11 mouse cellular contexts compared by ENCODE assay signal in genomic region chr7:99295104-99295503, GRCm38 (mm10). TPM values are rescaled to one million over a fixed set of nuclear protein-coding genes. Genes with fewer than 3 reads are reported as not detected.
DNase-seq lines count a peak whose midpoint lies in the region; ATAC-seq and TF ChIP-seq lines count a peak whose summit lies in the region.
"Had no signal": no experiment of that assay in that cellular context is flagged by ENCODE, and none has a peak within 500 bp of the region (broad histone marks: within the 10 kb centered on the region; RNA-seq: fewer than 3 reads in every experiment).

No protein-coding gene starts in this region.

- intact Hi-C loops in gastrocnemius, adult 2 months (cut with DNase I): no loop called here

- H3K9me3 ChIP-seq in embryonic facial prominence, embryonic 14.5 days (ENCODE audit: control insufficient read depth, low read length): no peaks in the 10 kb centered on the region
- peaks cover 5% of the 10 kb centered on the region; the same call in 1 of the 2 replicates for H3K9me3 ChIP-seq in embryonic facial prominence, embryonic 10.5 days
- H3K9me3 ChIP-seq in midbrain, embryonic 10.5 days (replicated peaks): peaks cover 6% of the 10 kb centered on the region
- peaks cover 6% of the 10 kb centered on the region; the same call in 1 of the 2 replicates for H3K9me3 ChIP-seq in midbrain, embryonic 11.5 days (ENCODE audit: control insufficient read depth, low read length)
- no peaks in the 10 kb centered on the region for H3K9me3 ChIP-seq in midbrain, embryonic 15.5 days
- H3K9me3 ChIP-seq in kidney, embryonic 14.5 days (ENCODE audit: control insufficient read depth, low read length): no peaks in the 10 kb centered on the region

- H3K4me1 ChIP-seq in embryonic facial prominence, embryonic 14.5 days (ENCODE audit: control insufficient read depth, insufficient read depth, low read length): peaks cover 9% of the 10 kb centered on the region
- peaks cover 27% of the 10 kb centered on the region for H3K4me1 ChIP-seq in embryonic facial prominence, embryonic 10.5 days
- H3K4me1 ChIP-seq in midbrain, embryonic 10.5 days: peaks cover 26% of the 10 kb centered on the region
- peaks cover 5% of the 10 kb centered on the region; the same call in 1 of the 2 replicates for H3K4me1 ChIP-seq in midbrain, embryonic 11.5 days (ENCODE audit: control insufficient read depth, insufficient read depth, low read length)
- peaks cover 13% of the 10 kb centered on the region for H3K4me1 ChIP-seq in midbrain, embryonic 15.5 days
- no peaks in the 10 kb centered on the region for H3K4me1 ChIP-seq in kidney, embryonic 14.5 days (ENCODE audit: control insufficient read depth, insufficient read depth, low read length)

- TF ChIP-seq CTCF in gastrocnemius, adult 2 months (IDR thresholded peaks at IDR 0.05): no peak

- H3K9ac ChIP-seq in embryonic facial prominence, embryonic 14.5 days (ENCODE audit: low read depth, low read length): no peak overlapping the region
- H3K9ac ChIP-seq in midbrain, embryonic 11.5 days (ENCODE audit: low read length): no peak overlapping the region
- H3K9ac ChIP-seq in midbrain, embryonic 15.5 days: no peak overlapping the region
- no peak overlapping the region for H3K9ac ChIP-seq in kidney, embryonic 14.5 days (ENCODE audit: low read depth, low read length)

- ATAC-seq in embryonic facial prominence, embryonic 14.5 days (ENCODE audit: low read depth): peak; percentile 75
- ATAC-seq in midbrain, embryonic 11.5 days (ENCODE audit: low FRiP score): no peak
- 0 out of 2 replicates have a peak, but pooled peaks have one; percentile 11 for ATAC-seq in midbrain, embryonic 15.5 days (replicated peaks)
- no peak for ATAC-seq in kidney, embryonic 14.5 days (ENCODE audit: low FRiP score, low TSS enrichment)
- no peak for ATAC-seq in CD4-positive, CD25-positive, alpha-beta regulatory T cell, adult 4 months
- ATAC-seq: intestine, embryonic 16.5 days had no signal

- no peak overlapping the region for H3K27ac ChIP-seq in embryonic facial prominence, embryonic 14.5 days (replicated peaks; ENCODE audit: low read depth, low read length)
- no peak overlapping the region for H3K27ac ChIP-seq in embryonic facial prominence, embryonic 10.5 days (replicated peaks)
- peak overlapping the region; percentile 55 for H3K27ac ChIP-seq in midbrain, embryonic 10.5 days (replicated peaks)
- no peak overlapping the region for H3K27ac ChIP-seq in midbrain, embryonic 11.5 days (ENCODE audit: low read depth, low read length)
- peak overlapping the region; percentile 74 for H3K27ac ChIP-seq in gastrocnemius, adult 2 months
- H3K27ac ChIP-seq in midbrain, embryonic 15.5 days: peak overlapping the region; percentile 13; the same call in 1 of the 2 replicates
- H3K27ac ChIP-seq in kidney, embryonic 14.5 days (ENCODE audit: low read depth, low read length): no peak overlapping the region

- H3K4me3 ChIP-seq in embryonic facial prominence, embryonic 14.5 days (ENCODE audit: low read depth, low read length): no peak overlapping the region
- no peak overlapping the region for H3K4me3 ChIP-seq in embryonic facial prominence, embryonic 10.5 days
- no peak overlapping the region for H3K4me3 ChIP-seq in midbrain, embryonic 10.5 days
- no peak overlapping the region for H3K4me3 ChIP-seq in midbrain, embryonic 11.5 days (ENCODE audit: low read depth, low read length)
- H3K4me3 ChIP-seq in gastrocnemius, adult 2 months: peak overlapping the region; percentile 45
- H3K4me3 ChIP-seq in midbrain, embryonic 15.5 days: no peak overlapping the region
- H3K4me3 ChIP-seq in kidney, embryonic 14.5 days (ENCODE audit: low read length): no peak overlapping the region

- H3K4me2 ChIP-seq in embryonic facial prominence, embryonic 14.5 days (ENCODE audit: low read depth, low read length): no peak overlapping the region
- H3K4me2 ChIP-seq in midbrain, embryonic 11.5 days: no peak overlapping the region
- H3K4me2 ChIP-seq in midbrain, embryonic 15.5 days: no peak overlapping the region
- H3K4me2 ChIP-seq in kidney, embryonic 14.5 days (replicated peaks; ENCODE audit: low read depth, low read length): no peak overlapping the region

- no peaks in the 10 kb centered on the region for H3K36me3 ChIP-seq in embryonic facial prominence, embryonic 14.5 days (ENCODE audit: control insufficient read depth, insufficient read depth, low read length)
- peaks cover 15% of the 10 kb centered on the region for H3K36me3 ChIP-seq in embryonic facial prominence, embryonic 10.5 days (replicated peaks)
- H3K36me3 ChIP-seq in midbrain, embryonic 10.5 days: peaks cover 26% of the 10 kb centered on the region
- peaks cover 5% of the 10 kb centered on the region; the same call in 1 of the 2 replicates for H3K36me3 ChIP-seq in midbrain, embryonic 11.5 days (ENCODE audit: control insufficient read depth, insufficient read depth, low read length)
- peaks cover 13% of the 10 kb centered on the region for H3K36me3 ChIP-seq in midbrain, embryonic 15.5 days (replicated peaks)
- H3K36me3 ChIP-seq in kidney, embryonic 14.5 days (ENCODE audit: control insufficient read depth, insufficient read depth, low read length): no peaks in the 10 kb centered on the region

- H3K27me3 ChIP-seq in embryonic facial prominence, embryonic 14.5 days (replicated peaks; ENCODE audit: control insufficient read depth, insufficient read depth, low read length): no peaks in the 10 kb centered on the region
- H3K27me3 ChIP-seq in embryonic facial prominence, embryonic 10.5 days (replicated peaks; ENCODE audit: low read depth, poor library complexity, severe bottlenecking): no peaks in the 10 kb centered on the region
- H3K27me3 ChIP-seq in midbrain, embryonic 10.5 days (ENCODE audit: low read depth, poor library complexity, severe bottlenecking): no peaks in the 10 kb centered on the region
- no peaks in the 10 kb centered on the region for H3K27me3 ChIP-seq in midbrain, embryonic 11.5 days (ENCODE audit: control insufficient read depth, insufficient read depth, low read length)
- H3K27me3 ChIP-seq in midbrain, embryonic 15.5 days (replicated peaks): no peaks in the 10 kb centered on the region
- H3K27me3 ChIP-seq in kidney, embryonic 14.5 days (ENCODE audit: control insufficient read depth, insufficient read depth, low read length): no peaks in the 10 kb centered on the region

- 46% methylated on average over 8 of the region's 8 CpGs for WGBS in embryonic facial prominence, embryonic 14.5 days
- 74% methylated on average over 8 of the region's 8 CpGs for WGBS in embryonic facial prominence, embryonic 10.5 days
- 65% methylated on average over 8 of the region's 8 CpGs for WGBS in midbrain, embryonic 10.5 days
- 57% methylated on average over 8 of the region's 8 CpGs for WGBS in midbrain, embryonic 11.5 days
- 53% methylated on average over 8 of the region's 8 CpGs for WGBS in midbrain, embryonic 15.5 days
- 67% methylated on average over 8 of the region's 8 CpGs for WGBS in kidney, embryonic 14.5 days

- DNase-seq in embryonic facial prominence, embryonic 14.5 days (ENCODE audit: low spot score): peak; percentile 80
- no peak for DNase-seq in embryonic facial prominence, embryonic 10.5 days (ENCODE audit: low spot score)
- peak; percentile 20 for DNase-seq in midbrain, embryonic 10.5 days (ENCODE audit: low spot score)
- DNase-seq in midbrain, embryonic 11.5 days (ENCODE audit: low spot score, missing footprints): no peak
- peak; percentile 72 for DNase-seq in gastrocnemius, adult 2 months
- DNase-seq: layer of hippocampus, postnatal 36 days; lung, postnatal 10 days had no signal

RNA-seq across cellular contexts. Expression of gene Map6, which starts 27.9 kb away (rescaled TPM):
- polyA plus RNA-seq in embryonic facial prominence, embryonic 14.5 days (2014; fragmentation: Nextera tagmentation; extraction: Ambion mirVana): 9.6 and 10.2 TPM in 2 replicates
- polyA plus RNA-seq in embryonic facial prominence, embryonic 10.5 days (2016; fragmentation: Nextera tagmentation; extraction: Ambion mirVana): 10.2 and 13.4 TPM in 2 replicates
- 27.9 and 39.5 TPM in 2 replicates for polyA plus RNA-seq in midbrain, embryonic 10.5 days (2016; fragmentation: Nextera tagmentation; extraction: Ambion mirVana)
- 38.8 and 43.1 TPM in 2 replicates for polyA plus RNA-seq in midbrain, embryonic 11.5 days (2014; fragmentation: Nextera tagmentation; extraction: Ambion mirVana)
- total RNA-seq in gastrocnemius, adult 2 months (2021): 1 to 10 TPM; 2.6 to 5.2 TPM
- 153 and 155 TPM in 2 replicates for polyA plus RNA-seq in midbrain, embryonic 15.5 days (2015; fragmentation: Nextera tagmentation; extraction: Ambion mirVana)
- polyA plus RNA-seq in kidney, embryonic 14.5 days (2014; fragmentation: Nextera tagmentation; extraction: Ambion mirVana): 1.1 and 1.2 TPM in 2 replicates
- 1 to 10 TPM; 2.4 to 4.5 TPM for polyA plus RNA-seq in CD4-positive, CD25-positive, alpha-beta regulatory T cell, adult 4 months (2017; shearing (Covaris generic))

RNA-seq across cellular contexts. Expression of gene Mogat2, which starts 56.7 kb away (rescaled TPM):
- 2.2 and 2.5 TPM in 2 replicates for polyA plus RNA-seq in embryonic facial prominence, embryonic 14.5 days (2014; fragmentation: Nextera tagmentation; extraction: Ambion mirVana)
- polyA plus RNA-seq in embryonic facial prominence, embryonic 10.5 days (2016; fragmentation: Nextera tagmentation; extraction: Ambion mirVana): 38.5 and 46.1 TPM in 2 replicates
- polyA plus RNA-seq in midbrain, embryonic 10.5 days (2016; fragmentation: Nextera tagmentation; extraction: Ambion mirVana): 18.5 and 30.3 TPM in 2 replicates
- polyA plus RNA-seq in midbrain, embryonic 11.5 days (2014; fragmentation: Nextera tagmentation; extraction: Ambion mirVana): 10.1 and 13.0 TPM in 2 replicates
- not detected for total RNA-seq in gastrocnemius, adult 2 months (2021)
- 1.3 and 1.9 TPM in 2 replicates for polyA plus RNA-seq in midbrain, embryonic 15.5 days (2015; fragmentation: Nextera tagmentation; extraction: Ambion mirVana)
- 2.7 and 3.0 TPM in 2 replicates for polyA plus RNA-seq in kidney, embryonic 14.5 days (2014; fragmentation: Nextera tagmentation; extraction: Ambion mirVana)
- polyA plus RNA-seq in CD4-positive, CD25-positive, alpha-beta regulatory T cell, adult 4 months (2017; shearing (Covaris generic)): not detected
- total RNA-seq: layer of hippocampus, postnatal 36 days had no signal

RNA-seq across cellular contexts. Expression of gene Serpinh1, which starts 57.9 kb away (rescaled TPM):
- polyA plus RNA-seq in embryonic facial prominence, embryonic 14.5 days (2014; fragmentation: Nextera tagmentation; extraction: Ambion mirVana): 918 and 945 TPM in 2 replicates
- polyA plus RNA-seq in embryonic facial prominence, embryonic 10.5 days (2016; fragmentation: Nextera tagmentation; extraction: Ambion mirVana): 1,061 and 1,072 TPM in 2 replicates
- polyA plus RNA-seq in midbrain, embryonic 10.5 days (2016; fragmentation: Nextera tagmentation; extraction: Ambion mirVana): 789 and 882 TPM in 2 replicates
- 202 and 210 TPM in 2 replicates for polyA plus RNA-seq in midbrain, embryonic 11.5 days (2014; fragmentation: Nextera tagmentation; extraction: Ambion mirVana)
- total RNA-seq in gastrocnemius, adult 2 months (2021): 100 to 1,000 TPM in 1 of 2 experiments, 10 to 100 TPM in 1; 47.0 to 124 TPM
- 235 and 259 TPM in 2 replicates for polyA plus RNA-seq in midbrain, embryonic 15.5 days (2015; fragmentation: Nextera tagmentation; extraction: Ambion mirVana)
- 459 and 599 TPM in 2 replicates for polyA plus RNA-seq in kidney, embryonic 14.5 days (2014; fragmentation: Nextera tagmentation; extraction: Ambion mirVana)
- polyA plus RNA-seq in CD4-positive, CD25-positive, alpha-beta regulatory T cell, adult 4 months (2017; shearing (Covaris generic)): under 1 TPM in 1 of 2 experiments, not detected in 1; 0.15 TPM

Comparison
In these comparisons a context has a peak if more than half of its experiments do, and no peak if none do; other contexts are left out.
1. ATAC-seq: peak in embryonic facial prominence, embryonic 14.5 days (single experiment) and midbrain, embryonic 15.5 days (single experiment); none in midbrain, embryonic 11.5 days (single experiment), kidney, embryonic 14.5 days (single experiment) and CD4-positive, CD25-positive, alpha-beta regulatory T cell, adult 4 months (single experiment).
2. DNase-seq: peak in embryonic facial prominence, embryonic 14.5 days (single experiment), midbrain, embryonic 10.5 days (single experiment) and gastrocnemius, adult 2 months (single experiment); none in embryonic facial prominence, embryonic 10.5 days (single experiment) and midbrain, embryonic 11.5 days (single experiment).
3. H3K27ac ChIP-seq: peak in midbrain, embryonic 10.5 days (single experiment), gastrocnemius, adult 2 months (single experiment) and midbrain, embryonic 15.5 days (single experiment); none in embryonic facial prominence, embryonic 14.5 days (single experiment), embryonic facial prominence, embryonic 10.5 days (single experiment), midbrain, embryonic 11.5 days (single experiment) and kidney, embryonic 14.5 days (single experiment).
4. RNA of gene Serpinh1, which starts 57.9 kb away (polyA plus RNA-seq): 1,061 to 1,072 TPM in embryonic facial prominence, embryonic 10.5 days, 918 to 945 TPM in embryonic facial prominence, embryonic 14.5 days, 789 to 882 TPM in midbrain, embryonic 10.5 days, 459 to 599 TPM in kidney, embryonic 14.5 days, 235 to 259 TPM in midbrain, embryonic 15.5 days and 202 to 210 TPM in midbrain, embryonic 11.5 days; 0.15 TPM in CD4-positive, CD25-positive, alpha-beta regulatory T cell, adult 4 months; every median in the first group is over 100 times any median in the second.